Mouse (Mus musculus): ENCODE measurements around the gene Preb. TPM values are rescaled to one million over a fixed set of nuclear protein-coding genes. Genes with fewer than 3 reads are reported as not detected.
A peak's percentile ranks its signal among the peaks of the same experiment; 100 is the strongest.

Gene Preb
- polyA plus RNA-seq, 1 experiment from 2014 or later: 103 TPM

- Histone ChIP-seq H3K36me3 (ENCODE audit: insufficient read depth, low read length) (peaks cover 27% of the 10 kb centered on the region), H3K4me1 (replicated peaks; ENCODE audit: insufficient read depth, low read length) (peaks cover 18% of the 10 kb centered on the region; the same call in 1 of the 2 replicates), H3K4me2 (ENCODE audit: low read length) (peak overlapping the region; percentile 1; the same call in 1 of the 2 replicates), H3K27ac (no peak overlapping the region), H3K4me3 (replicated peaks; ENCODE audit: low read depth, low read length) (no peak overlapping the region), H3K27me3 (ENCODE audit: insufficient read depth, low read length) (no peaks in the 10 kb centered on the region), H3K9ac (ENCODE audit: low read depth, low read length) (no peak overlapping the region), H3K9me3 (replicated peaks; ENCODE audit: low read length) (no peaks in the 10 kb centered on the region)
- 86% methylated on average over 6 of the region's 6 CpGs for WGBS
- ATAC-seq (replicated peaks; ENCODE audit: low FRiP score, low read depth) (no peak), DNase-seq (ENCODE audit: low spot score) (no peak)
- TF ChIP-seq CTCF (IDR thresholded peaks at IDR 0.05; ENCODE audit: low read depth): no peak
Measured at GRCm38 (mm10) chr5:30957891-30958290, 2.3 kb downstream of the Preb start.

- Histone ChIP-seq H3K9me3 (replicated peaks; ENCODE audit: low read length) (no peaks in the 10 kb centered on the region), H3K9ac (ENCODE audit: low read depth, low read length) (no peak overlapping the region), H3K36me3 (ENCODE audit: insufficient read depth, low read length) (peaks cover 27% of the 10 kb centered on the region), H3K4me1 (replicated peaks; ENCODE audit: insufficient read depth, low read length) (peaks cover 18% of the 10 kb centered on the region; the same call in 1 of the 2 replicates), H3K27ac (no peak overlapping the region), H3K27me3 (ENCODE audit: insufficient read depth, low read length) (no peaks in the 10 kb centered on the region), H3K4me2 (ENCODE audit: low read length) (no peak overlapping the region), H3K4me3 (replicated peaks; ENCODE audit: low read depth, low read length) (no peak overlapping the region)
- DNase-seq (ENCODE audit: low spot score) (no peak), ATAC-seq (replicated peaks; ENCODE audit: low FRiP score, low read depth) (no peak)
- WGBS: 94% methylated on average over 6 of the region's 6 CpGs
- TF ChIP-seq CTCF (IDR thresholded peaks at IDR 0.05; ENCODE audit: low read depth): no peak
Measured at GRCm38 (mm10) chr5:30955751-30956150, 4.4 kb downstream of the Preb start.

GRCm38 (mm10) chr5:30954556-30954955 lies 5.6 kb downstream of the Preb start:
- no peak overlapping the region for H3K9ac ChIP-seq (ENCODE audit: low read depth, low read length)
- no peak for TF ChIP-seq CTCF (IDR thresholded peaks at IDR 0.05; ENCODE audit: low read depth)
- WGBS: 96% methylated on average over 9 of the region's 9 CpGs
- H3K4me2 ChIP-seq (ENCODE audit: low read length): no peak overlapping the region
- no peak for ATAC-seq (replicated peaks; ENCODE audit: low FRiP score, low read depth)
- DNase-seq (ENCODE audit: low spot score): no peak
- H3K4me1 ChIP-seq (replicated peaks; ENCODE audit: insufficient read depth, low read length): peaks cover 22% of the 10 kb centered on the region
- H3K36me3 ChIP-seq (ENCODE audit: insufficient read depth, low read length): peaks cover 27% of the 10 kb centered on the region
- H3K4me3 ChIP-seq (replicated peaks; ENCODE audit: low read depth, low read length): no peak overlapping the region
- no peaks in the 10 kb centered on the region for H3K9me3 ChIP-seq (replicated peaks; ENCODE audit: low read length)
- H3K27me3 ChIP-seq (ENCODE audit: insufficient read depth, low read length): no peaks in the 10 kb centered on the region
- H3K27ac ChIP-seq: no peak overlapping the region

- Histone ChIP-seq H3K27me3 (ENCODE audit: insufficient read depth, low read length) (no peaks in the 10 kb centered on the region), H3K4me1 (replicated peaks; ENCODE audit: insufficient read depth, low read length) (peaks cover 17% of the 10 kb centered on the region), H3K4me2 (ENCODE audit: low read length) (no peak overlapping the region), H3K36me3 (ENCODE audit: insufficient read depth, low read length) (peaks cover 27% of the 10 kb centered on the region), H3K27ac (no peak overlapping the region), H3K9me3 (replicated peaks; ENCODE audit: low read length) (no peaks in the 10 kb centered on the region), H3K4me3 (replicated peaks; ENCODE audit: low read depth, low read length) (no peak overlapping the region), H3K9ac (ENCODE audit: low read depth, low read length) (no peak overlapping the region)
- ATAC-seq (replicated peaks; ENCODE audit: low FRiP score, low read depth): no peak
- TF ChIP-seq CTCF (IDR thresholded peaks at IDR 0.05; ENCODE audit: low read depth): no peak
- no peak for DNase-seq (ENCODE audit: low spot score)
- 96% methylated on average over 6 of the region's 6 CpGs for WGBS
Measured at GRCm38 (mm10) chr5:30954065-30954464, 6.1 kb downstream of the Preb start.

GRCm38 (mm10) chr5:30952551-30952950 lies 7.6 kb downstream of the Preb start:
- Histone ChIP-seq H3K27ac (no peak overlapping the region), H3K36me3 (ENCODE audit: insufficient read depth, low read length) (peaks cover 27% of the 10 kb centered on the region), H3K4me2 (ENCODE audit: low read length) (no peak overlapping the region), H3K4me1 (replicated peaks; ENCODE audit: insufficient read depth, low read length) (peaks cover 6% of the 10 kb centered on the region), H3K4me3 (replicated peaks; ENCODE audit: low read depth, low read length) (no peak overlapping the region), H3K27me3 (ENCODE audit: insufficient read depth, low read length) (no peaks in the 10 kb centered on the region), H3K9me3 (replicated peaks; ENCODE audit: low read length) (no peaks in the 10 kb centered on the region), H3K9ac (ENCODE audit: low read depth, low read length) (no peak overlapping the region)
- DNase-seq (ENCODE audit: low spot score) (no peak), ATAC-seq (replicated peaks; ENCODE audit: low FRiP score, low read depth) (no peak)
- no peak for TF ChIP-seq CTCF (IDR thresholded peaks at IDR 0.05; ENCODE audit: low read depth)
- WGBS: 82% methylated on average over 5 of the region's 5 CpGs

GRCm38 (mm10) chr5:30951706-30952105 lies 8.5 kb downstream of the Preb start:
- Histone ChIP-seq H3K4me3 (replicated peaks; ENCODE audit: low read depth, low read length) (no peak overlapping the region), H3K9ac (ENCODE audit: low read depth, low read length) (no peak overlapping the region), H3K27me3 (ENCODE audit: insufficient read depth, low read length) (no peaks in the 10 kb centered on the region), H3K27ac (no peak overlapping the region), H3K9me3 (replicated peaks; ENCODE audit: low read length) (no peaks in the 10 kb centered on the region), H3K4me1 (replicated peaks; ENCODE audit: insufficient read depth, low read length) (peaks cover 5% of the 10 kb centered on the region), H3K4me2 (ENCODE audit: low read length) (no peak overlapping the region), H3K36me3 (ENCODE audit: insufficient read depth, low read length) (peaks cover 27% of the 10 kb centered on the region)
- WGBS: 84% methylated on average over 6 of the region's 6 CpGs
- no peak for ATAC-seq (replicated peaks; ENCODE audit: low FRiP score, low read depth)
- no peak for DNase-seq (ENCODE audit: low spot score)
- TF ChIP-seq CTCF (IDR thresholded peaks at IDR 0.05; ENCODE audit: low read depth): no peak

- ATAC-seq (replicated peaks; ENCODE audit: low FRiP score, low read depth) (no peak), DNase-seq (ENCODE audit: low spot score) (no peak)
- H3K4me3 ChIP-seq (replicated peaks; ENCODE audit: low read depth, low read length): no peak overlapping the region
- H3K4me2 ChIP-seq (ENCODE audit: low read length): peak overlapping the region; percentile 97; the same call in 1 of the 2 replicates
- WGBS: 90% methylated on average over 2 of the region's 2 CpGs
- no peak overlapping the region for H3K27ac ChIP-seq
- H3K27me3 ChIP-seq (ENCODE audit: insufficient read depth, low read length): no peaks in the 10 kb centered on the region
- no peaks in the 10 kb centered on the region for H3K9me3 ChIP-seq (replicated peaks; ENCODE audit: low read length)
- no peak overlapping the region for H3K9ac ChIP-seq (ENCODE audit: low read depth, low read length)
- peaks cover 5% of the 10 kb centered on the region for H3K4me1 ChIP-seq (replicated peaks; ENCODE audit: insufficient read depth, low read length)
- peaks cover 26% of the 10 kb centered on the region for H3K36me3 ChIP-seq (ENCODE audit: insufficient read depth, low read length)
- no peak for TF ChIP-seq CTCF (IDR thresholded peaks at IDR 0.05; ENCODE audit: low read depth)
Measured at GRCm38 (mm10) chr5:30950922-30951321, 9.2 kb downstream of the Preb start.
